Mouse (Mus musculus): ENCODE data around the gene Krt39.

Gene Krt39

DNA sequence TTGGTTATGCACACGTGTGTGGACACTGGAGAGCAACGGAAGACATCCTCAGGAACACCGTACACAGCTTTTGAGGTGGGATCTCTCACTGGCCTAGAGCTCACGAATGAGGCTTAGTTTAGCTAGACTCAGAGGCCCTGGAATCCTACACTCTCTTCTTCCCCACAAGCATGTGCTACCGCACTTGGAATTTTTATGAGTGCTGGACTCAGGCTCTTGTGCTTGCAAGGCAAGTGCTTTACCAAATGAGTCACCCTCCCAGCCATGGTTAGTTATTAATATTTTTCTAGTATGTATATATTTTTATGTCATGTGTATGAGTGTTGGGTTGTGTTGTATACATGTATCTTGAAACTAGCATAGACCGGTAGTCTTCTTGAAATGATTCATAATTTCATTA is 49.2 kb downstream of the Krt39 start:
- DNase-seq (ENCODE audit: low spot score in 2 of 2), result no peak

DNA sequence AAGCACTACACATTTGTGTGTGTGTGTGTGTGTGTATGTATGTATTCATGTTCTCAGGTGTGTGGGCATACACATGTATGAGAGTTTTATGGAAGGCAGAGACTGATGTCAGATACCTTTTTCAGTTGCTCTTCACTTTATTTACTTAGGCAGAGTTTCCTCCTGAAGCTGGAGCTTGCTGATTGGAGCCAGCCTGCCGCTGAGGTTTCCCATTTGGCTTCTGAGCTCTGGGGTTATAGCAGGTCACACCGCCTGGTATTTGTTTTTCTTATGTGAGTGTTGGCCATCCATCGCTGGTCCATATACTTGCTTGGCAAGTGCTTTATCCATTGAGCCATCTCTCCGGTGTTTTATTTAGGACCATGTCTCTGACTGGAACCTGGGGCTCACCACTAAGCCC is 51.9 kb downstream of the Krt39 start:
- no peak for DNase-seq (ENCODE audit: low spot score in 2 of 2)

DNA sequence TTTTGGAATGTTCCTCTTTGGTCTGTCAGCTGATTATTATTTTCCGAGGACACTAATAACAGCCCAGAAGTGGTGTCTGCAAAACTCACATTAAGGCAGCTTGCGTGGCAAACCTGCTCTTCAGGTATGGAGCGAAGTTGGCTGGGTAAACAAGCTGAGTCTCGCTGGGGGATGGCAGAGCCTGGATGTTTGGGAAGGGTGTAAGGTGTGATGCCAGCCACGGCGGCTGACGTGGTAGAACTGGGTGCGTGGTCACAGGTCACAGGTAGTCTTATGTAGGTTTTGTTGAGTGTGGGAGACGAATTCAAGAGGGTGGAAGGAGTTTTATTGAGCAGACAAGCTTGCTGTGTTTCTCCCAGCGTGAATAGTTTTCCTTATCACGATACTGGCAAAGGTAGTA is 52.6 kb downstream of the Krt39 start:
- DNase-seq (ENCODE audit: low spot score in 2 of 2), result no peak

DNA sequence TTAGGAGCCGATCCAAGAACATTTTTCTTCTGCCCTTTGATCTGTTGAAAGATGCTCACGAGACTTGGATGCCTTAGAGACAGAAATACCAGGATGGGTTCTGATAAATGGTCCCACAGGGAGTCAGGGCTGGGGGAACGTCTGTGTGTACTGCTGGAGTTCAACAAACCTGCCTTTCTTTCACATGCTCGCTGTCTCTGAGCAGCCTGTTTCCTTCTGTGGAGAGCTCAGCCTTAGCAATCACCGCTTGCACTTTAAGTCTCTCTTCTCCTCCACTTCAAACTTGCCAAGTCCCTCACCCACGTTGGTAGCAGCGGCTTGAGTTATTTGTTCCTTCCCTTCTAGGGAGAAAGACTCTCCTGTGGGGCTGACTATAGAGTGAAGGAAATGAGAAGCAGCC is 54.8 kb downstream of the Krt39 start:
- peak; percentile 16 to 45 for DNase-seq (ENCODE audit: low spot score in 2 of 2)

DNA sequence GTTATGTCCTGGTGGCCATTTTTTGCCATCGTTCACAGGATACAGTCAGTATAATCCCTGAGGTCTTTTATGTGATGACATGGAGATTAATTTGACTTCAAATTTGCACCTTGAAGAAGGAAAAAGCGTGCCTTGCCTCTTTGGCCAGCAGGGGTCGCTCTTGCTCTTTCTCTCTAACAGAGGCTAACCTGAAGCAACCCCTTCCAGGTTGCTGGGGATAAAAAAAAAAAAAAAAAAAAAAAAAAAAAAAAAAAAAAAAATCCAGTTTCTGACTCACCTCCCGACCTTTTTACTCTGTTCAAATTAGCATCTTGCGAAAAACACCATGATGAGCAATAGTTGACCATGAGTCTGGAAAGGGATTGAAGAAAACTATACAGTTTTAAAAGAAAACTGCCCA is 56.3 kb downstream of the Krt39 start:
- DNase-seq (ENCODE audit: low spot score in 2 of 2), result peak; percentile 67 to 69

Measured in right cerebral cortex, postnatal 36 days (tissue).